Mouse (Mus musculus) neural tube, embryonic 12.5 days (tissue): Measurements from ENCODE around the gene Awat1. TPM values are rescaled to one million over a fixed set of nuclear protein-coding genes. Genes with fewer than 3 reads are reported as not detected.

Experiments
- ATAC-seq: fragments of 200-750 bp; cut with Nextera tagmentation; 2 replicates; pipeline ENCODE4 v1.8.0; 2017; ENCODE audit warnings: low read depth, mild to moderate bottlenecking, moderate TSS enrichment, moderate library complexity; ENCODE audit not compliant: low FRiP score
- H3K27ac ChIP-seq: fragments of 300-500 bp; sonication (generic); 2 replicates; pipeline ENCODE4 v1.5.1; 2016
- H3K27me3 ChIP-seq: fragments of 300-500 bp; sonication (generic); replicated peaks from 2 replicates; pipeline ENCODE4 v1.6.1; 2016; ENCODE audit warnings: mild to moderate bottlenecking
- H3K36me3 ChIP-seq: fragments of 300-500 bp; sonication (generic); 2 replicates; pipeline ENCODE4 v1.6.1; 2016; ENCODE audit warnings: mild to moderate bottlenecking
- H3K4me1 ChIP-seq: fragments of 300-500 bp; sonication (generic); 2 replicates; pipeline ENCODE4 v1.6.1; 2016
- H3K4me2 ChIP-seq: fragments of 300-500 bp; sonication (generic); replicated peaks from 2 replicates; pipeline ENCODE4 v1.6.1; 2016; ENCODE audit warnings: mild to moderate bottlenecking
- H3K4me3 ChIP-seq: fragments of 300-500 bp; sonication (generic); 2 replicates; pipeline ENCODE4 v1.5.1; 2016
- H3K9ac ChIP-seq: fragments of 300-500 bp; sonication (generic); 2 replicates; pipeline ENCODE4 v1.6.1; 2016; ENCODE audit warnings: mild to moderate bottlenecking
- H3K9me3 ChIP-seq: fragments of 300-500 bp; sonication (generic); 2 replicates; pipeline ENCODE4 v1.6.1; 2016; ENCODE audit warnings: mild to moderate bottlenecking
- WGBS: fragments of 180-500 bp; shearing (Covaris S2); methylation state at CpG from one replicate; pipeline ENCODE4 v1.1.7; 2016; 5-methylcytosine and 5-hydroxymethylcytosine counted together
- polyA plus RNA-seq: library from polyadenylated mRNA; unstranded; fragments of >200 nt; fragmentation: Nextera tagmentation; extraction: Ambion mirVana; gene quantifications from 2 replicates; pipeline ENCODE4 v1.2.1, GENCODE M21; 2016

Gene Awat1
- polyA plus RNA-seq, 1 experiment from 2014 or later = not detected

DNA sequence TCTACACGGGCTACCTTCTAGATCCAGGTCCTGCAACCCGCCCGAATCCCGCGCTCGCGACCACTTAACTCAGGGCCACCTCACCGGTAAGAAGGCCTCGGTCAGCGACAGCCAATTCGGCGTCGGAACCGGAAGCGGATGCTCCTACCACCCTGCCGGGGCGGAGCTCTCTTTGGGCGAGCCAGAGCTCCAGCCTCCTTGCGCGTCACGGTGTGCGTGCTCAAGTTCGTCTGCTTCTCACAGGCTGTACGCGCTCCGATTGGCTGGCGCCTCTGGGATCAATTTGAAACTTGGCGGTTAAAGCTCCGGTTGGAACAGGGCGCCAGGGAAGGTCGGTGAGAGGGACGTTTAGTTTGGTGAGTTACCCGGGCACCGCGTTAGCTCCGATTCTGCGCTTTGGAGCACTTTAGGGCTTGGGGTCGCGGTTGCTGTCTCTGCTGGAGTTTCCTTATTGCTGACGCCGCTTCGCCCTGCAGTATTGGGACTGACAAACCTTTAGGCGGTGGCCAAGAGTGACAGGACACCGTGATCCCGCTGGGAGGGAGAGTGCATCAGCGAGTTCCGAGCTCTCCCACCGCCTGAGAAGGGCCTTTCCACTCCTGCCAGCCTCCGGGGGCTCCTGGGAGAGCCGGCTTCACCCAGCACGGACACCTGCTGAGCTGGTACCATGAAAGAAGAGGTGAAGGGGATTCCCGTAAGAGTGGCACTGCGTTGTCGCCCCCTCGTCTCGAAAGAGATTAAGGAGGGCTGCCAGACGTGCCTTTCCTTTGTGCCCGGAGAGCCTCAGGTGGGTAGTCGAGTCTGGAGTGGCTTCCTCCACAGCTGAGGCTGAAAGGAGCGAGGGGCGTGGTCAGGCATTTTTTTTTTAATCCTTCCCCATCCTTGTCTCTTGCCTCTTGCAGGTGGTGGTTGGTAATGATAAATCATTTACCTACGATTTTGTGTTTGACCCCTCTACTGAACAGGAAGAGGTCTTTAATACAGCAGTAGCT is 54.0 kb downstream of the Awat1 start, which contains the start of gene Pdzd11:
Gene Pdzd11 (minus strand): TSS at position 767 of the 992 bp plus-strand sequence.
- H3K4me2 ChIP-seq = peak within 1 kb of the TSS; percentile 72
- no peaks in the 10 kb centered on the region for H3K9me3 ChIP-seq
- H3K4me3 ChIP-seq = peak within 1 kb of the TSS; percentile 49
- peak; percentile 100 for ATAC-seq
- 23% methylated on average over 62 of the region's 62 CpGs for WGBS
- H3K27me3 ChIP-seq = no peaks in the 10 kb centered on the region
- H3K4me1 ChIP-seq = no peaks in the 10 kb centered on the region
- H3K9ac ChIP-seq = peak within 1 kb of the TSS; percentile 61
- 0 out of 2 replicates have a peak, but pooled peaks cover 4% of the 10 kb centered on the region for H3K36me3 ChIP-seq
- H3K27ac ChIP-seq = no peak within 1 kb of the TSS

Other genes starting within 250 kb of the Awat1 start
- gene Otud6a, start 143.2 kb upstream of the Awat1 start, polyA plus RNA-seq = not detected in 2 replicates
- 0.37 and 0.40 TPM in 2 replicates for gene Awat2, start 129.5 kb upstream of the Awat1 start, polyA plus RNA-seq
- gene Igbp1, start 78.0 kb upstream of the Awat1 start, polyA plus RNA-seq = 30.9 and 32.2 TPM in 2 replicates
- gene Dgat2l6, start 47.4 kb upstream of the Awat1 start, polyA plus RNA-seq = not detected in 2 replicates
- not detected in 2 replicates for gene P2ry4, start 22.6 kb downstream of the Awat1 start, polyA plus RNA-seq
- not detected in 2 replicates for gene Arr3, start 33.2 kb downstream of the Awat1 start, polyA plus RNA-seq
- gene Kif4, start 53.5 kb downstream of the Awat1 start, polyA plus RNA-seq = 24.2 and 25.3 TPM in 2 replicates
- 115 and 117 TPM in 2 replicates for gene Pdzd11, start 54.3 kb downstream of the Awat1 start, polyA plus RNA-seq
- 8.7 and 10.7 TPM in 2 replicates for gene Gdpd2, start 157.6 kb downstream of the Awat1 start, polyA plus RNA-seq
- 11.6 and 13.7 TPM in 2 replicates for gene Dlg3, start 195.5 kb downstream of the Awat1 start, polyA plus RNA-seq